Mouse (Mus musculus) CH12.LX (cell line): ENCODE measurements around the gene Cacna1c. TPM values are rescaled to one million over a fixed set of nuclear protein-coding genes. Genes with fewer than 3 reads are reported as not detected.

Source experiments
- DNase-seq: peaks from one replicate; pipeline ENCODE4 v3.0.0-alpha.2; 2013; ENCODE audit errors: extremely low read depth
- H3K27ac ChIP-seq: 2 replicates; pipeline ENCODE4 v1.5.1; 2012; ENCODE audit warnings: low read depth, mild to moderate bottlenecking, control low read depth, moderate library complexity; ENCODE audit not compliant: insufficient read depth
- H3K27me3 ChIP-seq: replicated peaks from 2 replicates; pipeline ENCODE3; 2012; ENCODE audit warnings: inconsistent platforms
- H3K36me3 ChIP-seq, 2 experiments: replicated peaks in 1 of 2; 2 replicates each; pipeline versions ENCODE3 to v1.6.1; 2012; ENCODE audit warnings: inconsistent platforms in 1 of 2, low read length in 1 of 2, mild to moderate bottlenecking in 1 of 2, mixed read lengths in 1 of 2, moderate library complexity in 1 of 2; ENCODE audit not compliant: control insufficient read depth in 1 of 2, insufficient read depth in 1 of 2
- H3K4me1 ChIP-seq, 2 experiments: 2 replicates each; pipeline ENCODE4 v1.6.1; 2012; ENCODE audit warnings: inconsistent platforms in 1 of 2, moderate library complexity in 1 of 2; ENCODE audit not compliant: insufficient read depth in 2 of 2, control insufficient read depth in 1 of 2
- H3K4me2 ChIP-seq: 2 replicates; pipeline ENCODE4 v1.6.1; 2012; ENCODE audit warnings: low read depth, mild to moderate bottlenecking, control low read depth; ENCODE audit not compliant: poor library complexity, insufficient read depth, severe bottlenecking
- H3K4me3 ChIP-seq, 3 experiments: fragments of 150-350 bp in 1 of 3; sonication (generic) in 1 of 3; replicated peaks in 1 of 3; 2 replicates each; pipeline versions ENCODE3 to v1.5.1; 2011 to 2012; ENCODE audit warnings: low read depth in 2 of 3, low read length in 2 of 3, mild to moderate bottlenecking in 2 of 3, moderate library complexity in 2 of 3, control low read depth in 1 of 3, improper control_type of control experiment in 1 of 3, inconsistent platforms in 1 of 3, mixed read lengths in 1 of 3; ENCODE audit not compliant: poor library complexity in 1 of 3
- H3K79me2 ChIP-seq: replicated peaks from 2 replicates; pipeline ENCODE4 v1.6.1; 2012; ENCODE audit warnings: mild to moderate bottlenecking, moderate library complexity; ENCODE audit not compliant: control insufficient read depth, poor library complexity, insufficient read depth, severe bottlenecking; ENCODE audit errors: extremely low read depth
- H3K9ac ChIP-seq: 2 replicates; pipeline ENCODE4 v1.6.1; 2012; ENCODE audit warnings: low read depth, mild to moderate bottlenecking, control low read depth, moderate library complexity; ENCODE audit not compliant: insufficient read depth
- H3K9me3 ChIP-seq: replicated peaks from 2 replicates; pipeline ENCODE3; 2012; ENCODE audit warnings: low read length, inconsistent platforms, mixed read lengths
- BHLHE40 ChIP-seq: IDR thresholded peaks from 2 replicates; pipeline ENCODE4 v1.6.1; 2011; ENCODE audit warnings: mild to moderate bottlenecking, low read depth, low read length, improper control_type of control experiment
- CTCF ChIP-seq, 2 experiments: IDR thresholded peaks in 1 of 2; conservative IDR thresholded peaks in 1 of 2; 2 replicates each; pipeline ENCODE4 v1.5.1; 2011 to 2012; ENCODE audit warnings: low read depth in 2 of 2, low read length in 2 of 2, improper control_type of control experiment in 1 of 2, inconsistent platforms in 1 of 2, mild to moderate bottlenecking in 1 of 2, moderate library complexity in 1 of 2
- E2F4 ChIP-seq: IDR thresholded peaks from 2 replicates; pipeline ENCODE4 v1.6.1; 2011; ENCODE audit warnings: low read depth, low read length, improper control_type of control experiment; ENCODE audit not compliant: insufficient replicate concordance
- GABPA ChIP-seq: IDR thresholded peaks from 2 replicates; pipeline ENCODE4 v1.6.1; 2012; ENCODE audit warnings: low read depth, low read length, improper control_type of control experiment, inconsistent platforms; ENCODE audit not compliant: insufficient replicate concordance
- HCFC1 ChIP-seq: IDR thresholded peaks from 2 replicates; pipeline ENCODE4 v1.6.1; 2012; ENCODE audit warnings: low read depth, mild to moderate bottlenecking, inconsistent platforms, low read length, improper control_type of control experiment
- JUN ChIP-seq: IDR thresholded peaks from 2 replicates; pipeline ENCODE4 v1.6.1; 2011; ENCODE audit warnings: low read depth, mild to moderate bottlenecking, low read length, improper control_type of control experiment, moderate library complexity; ENCODE audit not compliant: insufficient read depth
- JUND ChIP-seq: conservative IDR thresholded peaks from 2 replicates; pipeline ENCODE4 v1.6.1; 2011; ENCODE audit warnings: low read depth, low read length, improper control_type of control experiment
- KAT2A ChIP-seq: IDR thresholded peaks from 2 replicates; pipeline ENCODE4 v1.6.1; 2012; ENCODE audit warnings: low read length, improper control_type of control experiment, inconsistent platforms; ENCODE audit not compliant: insufficient replicate concordance
- MAFK ChIP-seq: IDR thresholded peaks from 2 replicates; pipeline ENCODE4 v1.6.1; 2011; ENCODE audit warnings: low read length, improper control_type of control experiment; ENCODE audit not compliant: insufficient replicate concordance
- MAX ChIP-seq: IDR thresholded peaks from 2 replicates; pipeline ENCODE4 v1.6.1; 2011; ENCODE audit warnings: low read length, improper control_type of control experiment
- MAZ ChIP-seq: IDR thresholded peaks from 2 replicates; pipeline ENCODE4 v1.6.1; 2012; ENCODE audit warnings: low read depth, mild to moderate bottlenecking, inconsistent platforms, low read length, improper control_type of control experiment, moderate library complexity
- MEF2A ChIP-seq: IDR thresholded peaks from 2 replicates; pipeline ENCODE4 v1.6.1; 2014; ENCODE audit warnings: low read depth, mild to moderate bottlenecking, inconsistent platforms, low read length, improper control_type of control experiment, borderline replicate concordance
- PAX5 ChIP-seq: IDR thresholded peaks from 2 replicates; pipeline ENCODE4 v1.6.1; 2012; ENCODE audit warnings: low read length, inconsistent platforms, mixed read lengths
- POLR2A ChIP-seq: IDR thresholded peaks from 2 replicates; pipeline ENCODE4 v1.6.1; 2011; ENCODE audit warnings: low read depth, mild to moderate bottlenecking, improper control_type of control experiment, low read length
- POLR2AphosphoS2 ChIP-seq: IDR thresholded peaks from 2 replicates; pipeline ENCODE4 v1.6.1; 2011; ENCODE audit warnings: low read depth, low read length, improper control_type of control experiment
- RAD21 ChIP-seq: IDR thresholded peaks from 2 replicates; pipeline ENCODE4 v1.6.1; 2011; ENCODE audit warnings: low read depth, mild to moderate bottlenecking, low read length, improper control_type of control experiment, moderate library complexity
- RCOR1 ChIP-seq: conservative IDR thresholded peaks from 2 replicates; pipeline ENCODE4 v1.6.1; 2012; ENCODE audit warnings: low read depth, mild to moderate bottlenecking, inconsistent platforms, low read length, improper control_type of control experiment
- SMC3 ChIP-seq: IDR thresholded peaks from 2 replicates; pipeline ENCODE4 v1.6.1; 2011; ENCODE audit warnings: low read depth, low read length, improper control_type of control experiment
- TBP ChIP-seq: conservative IDR thresholded peaks from 2 replicates; pipeline ENCODE4 v1.6.1; 2011; ENCODE audit warnings: low read depth, low read length, improper control_type of control experiment
- USF1 ChIP-seq: IDR thresholded peaks from 2 replicates; pipeline ENCODE4 v1.6.1; 2014; ENCODE audit warnings: low read depth, mild to moderate bottlenecking, inconsistent platforms, low read length, improper control_type of control experiment
- ZMIZ1 ChIP-seq: IDR thresholded peaks from 2 replicates; pipeline ENCODE4 v1.6.1; 2012; ENCODE audit warnings: low read depth, mild to moderate bottlenecking, inconsistent platforms, low read length, improper control_type of control experiment
- dilution Hi-C: fragments of 300-500 bp; cut with MboI; formaldehyde crosslinking; loops from 2 replicates; pipeline ENCODE4 v1.14.3; 2020; ENCODE audit warnings: low sequenced_read_pairs; ENCODE audit not compliant: extremely low pct_unique_long_range_greater_than_20kb, extremely low pct_ligation_motif_present
- in situ Hi-C: fragments of 300-500 bp; cut with MboI; formaldehyde crosslinking; loops from 3 replicates; pipeline ENCODE4 v1.14.3; 2019; ENCODE audit warnings: low sequenced_read_pairs, low pct_ligation_motif_present, low pct_unique_long_range_greater_than_20kb, mixed read lengths
- polyA plus RNA-seq: library from polyadenylated mRNA; unstranded; fragments of >175 nt; gene quantifications from 2 replicates; pipeline ENCODE4 v1.2.1, GENCODE M21; 2012; ENCODE audit warnings: low read depth; ENCODE audit not compliant: insufficient read length
- total RNA-seq, 2 experiments: library from RNA; depleted of rRNA; stranded (reverse); fragments of 300-350 nt in 1 of 2; fragments of >200 nt in 1 of 2; gene quantifications; 2 replicates each; pipeline ENCODE4 v1.2.3; 2012 to 2014

Gene Cacna1c
- total and polyA plus RNA-seq, 3 experiments: 0.04 TPM; not detected in 2

DNA sequence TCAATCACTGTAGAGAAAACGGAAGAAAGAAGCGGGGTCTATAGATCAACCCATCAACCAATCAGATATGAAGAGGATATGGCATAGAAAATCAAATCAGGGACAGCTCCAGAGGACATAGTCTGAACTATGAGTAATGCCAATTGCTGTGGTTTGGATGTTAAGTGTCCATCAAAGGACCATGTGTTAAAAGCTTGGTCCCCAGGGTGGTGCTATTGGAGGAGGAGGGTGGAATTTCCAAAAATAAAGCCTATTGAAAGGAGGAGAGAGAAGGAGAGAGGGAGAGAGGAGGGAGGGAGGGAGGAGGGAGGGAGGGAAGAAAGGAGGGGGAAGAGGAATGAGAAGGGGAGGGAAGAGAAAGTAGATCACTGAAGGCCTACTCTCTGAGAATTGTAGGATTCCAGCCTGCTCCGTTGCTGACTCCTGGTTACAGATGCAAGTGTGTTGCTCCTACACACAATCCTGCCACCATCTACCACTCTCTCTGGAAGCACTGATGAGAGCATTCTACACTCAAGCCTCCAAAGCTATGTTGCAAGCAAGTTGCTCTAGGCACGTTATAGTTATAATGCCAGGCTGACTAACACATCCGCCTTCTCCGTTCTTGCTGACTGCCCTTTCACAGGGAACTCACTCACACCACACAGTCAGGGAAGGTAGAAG is 547.0 kb downstream of the Cacna1c start:
- dilution Hi-C loops (no loop called here), in situ Hi-C loops (no loop called here)
- TF ChIP-seq GABPA: no peak
- TF ChIP-seq PAX5: no peak
- TF ChIP-seq MAFK: no peak
- TF ChIP-seq JUN: no peak
- TF ChIP-seq KAT2A: no peak
- TF ChIP-seq HCFC1: no peak
- no peak for TF ChIP-seq POLR2A
- no peak for TF ChIP-seq JUND
- TF ChIP-seq SMC3: no peak
- TF ChIP-seq MEF2A: no peak
- no peak for TF ChIP-seq ZMIZ1
- no peak for TF ChIP-seq MAZ
- no peak for TF ChIP-seq RCOR1
- TF ChIP-seq USF1: no peak
- TF ChIP-seq POLR2AphosphoS2: no peak
- H3K4me2 ChIP-seq: no peak overlapping the region
- no peak overlapping the region for H3K27ac ChIP-seq
- no peaks in the 10 kb centered on the region for H3K79me2 ChIP-seq
- H3K9ac ChIP-seq: no peak overlapping the region
- H3K4me3 ChIP-seq: no peak overlapping the region
- no peak for DNase-seq
- peaks cover 0 to 5% of the 10 kb centered on the region in 2 experiments; a peak in 1 of 4 replicates for H3K4me1 ChIP-seq
- H3K9me3 ChIP-seq: no peaks in the 10 kb centered on the region
- H3K36me3 ChIP-seq: no peaks in the 10 kb centered on the region
- peaks cover 91% of the 10 kb centered on the region for H3K27me3 ChIP-seq

GRCm38 (mm10) chr6:118646265-118647061 is 549.8 kb downstream of the Cacna1c start:
- dilution Hi-C loops: no loop called here
- Histone ChIP-seq H3K79me2 (no peaks in the 10 kb centered on the region), H3K4me1 (peaks cover 0 to 5% of the 10 kb centered on the region in 2 experiments; a peak in 1 of 4 replicates), H3K36me3 (no peaks in the 10 kb centered on the region), H3K27ac (no peak overlapping the region), H3K27me3 (peaks cover 88% of the 10 kb centered on the region), H3K4me3 (no peak overlapping the region), H3K4me2 (no peak overlapping the region), H3K9ac (no peak overlapping the region), H3K9me3 (no peaks in the 10 kb centered on the region)
- in situ Hi-C loops: no loop called here
- TF ChIP-seq MEF2A: no peak
- peak; percentile 84 for TF ChIP-seq RAD21
- TF ChIP-seq JUN: no peak
- TF ChIP-seq PAX5: no peak
- TF ChIP-seq BHLHE40: 0 out of 2 replicates have a peak, but pooled peaks have one; percentile 2
- TF ChIP-seq MAX: no peak
- TF ChIP-seq E2F4: no peak
- TF ChIP-seq CTCF (conservative IDR thresholded peaks at IDR 0.05 in 1 of 2, IDR thresholded peaks at IDR 0.05 in 1 of 2; ENCODE audit: low read depth in 2 of 2, low read length in 2 of 2): peak; percentile 55 to 80
- TF ChIP-seq SMC3: peak; percentile 74
- TF ChIP-seq TBP: no peak
- peak; percentile 57 for DNase-seq
